Mouse (Mus musculus): ENCODE measurements at regions not wholly inside any gene's neighbourhood (a gene's known extent, or its start where the extent isn't known, plus 50 kb on each side); places are given as distances from the start of the nearest gene placed in this dataset.
"Not testable (repeated sequence)": the region's sequence is repeated elsewhere in the genome, so short reads cannot be mapped to it uniquely, and the experiment has no call there.

DNA sequence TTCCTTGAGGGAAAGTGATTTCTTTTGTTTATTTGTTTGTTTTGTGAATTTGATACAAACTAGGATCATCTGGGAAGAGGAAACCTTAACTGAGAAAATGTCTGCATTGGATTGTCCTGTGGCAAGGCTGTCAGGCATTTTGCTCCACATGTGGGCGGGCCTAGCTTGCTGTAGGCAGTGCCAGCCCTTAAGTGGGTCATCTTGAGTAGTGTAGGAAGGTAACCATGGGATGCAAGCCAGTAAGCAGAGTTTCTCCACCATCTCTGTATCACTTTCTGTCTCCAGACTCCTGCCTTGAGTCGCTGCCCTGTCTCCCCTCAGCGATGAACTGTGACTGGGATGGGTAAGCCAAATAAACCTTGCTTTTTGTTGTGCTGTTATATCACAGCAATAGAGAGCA, 87.8 kb downstream of the Otx2 start:
- Histone ChIP-seq H3K9me3 (ENCODE audit: control insufficient read depth, low read length) (no peaks in the 10 kb centered on the region), H3K27me3 (ENCODE audit: control insufficient read depth, insufficient read depth, low read length) (no peaks in the 10 kb centered on the region), H3K27ac (replicated peaks in 1 of 2; ENCODE audit: control insufficient read depth in 1 of 2, insufficient read depth in 1 of 2, low read depth in 2 of 2, low read length in 2 of 2) (no peak overlapping the region), H3K4me1 (ENCODE audit: control insufficient read depth in 2 of 2, insufficient read depth in 2 of 2, low read length in 2 of 2) (peaks cover 10 to 12% of the 10 kb centered on the region in 2 experiments; a peak in 3 of 4 replicates), H3K4me3 (ENCODE audit: control insufficient read depth in 1 of 2, insufficient read depth in 1 of 2, low read depth in 1 of 2, low read length in 2 of 2) (no peak overlapping the region), H3K4me2 (ENCODE audit: low read length) (no peak overlapping the region), H3K36me3 (ENCODE audit: control insufficient read depth, insufficient read depth, low read length) (no peaks in the 10 kb centered on the region), H3K9ac (ENCODE audit: low read length) (no peak overlapping the region)
- 89% methylated on average over 3 of the region's 3 CpGs for WGBS
- no peak for ATAC-seq (ENCODE audit: insufficient number of reproducible peaks, insufficient read depth, low FRiP score, low read depth)

DNA sequence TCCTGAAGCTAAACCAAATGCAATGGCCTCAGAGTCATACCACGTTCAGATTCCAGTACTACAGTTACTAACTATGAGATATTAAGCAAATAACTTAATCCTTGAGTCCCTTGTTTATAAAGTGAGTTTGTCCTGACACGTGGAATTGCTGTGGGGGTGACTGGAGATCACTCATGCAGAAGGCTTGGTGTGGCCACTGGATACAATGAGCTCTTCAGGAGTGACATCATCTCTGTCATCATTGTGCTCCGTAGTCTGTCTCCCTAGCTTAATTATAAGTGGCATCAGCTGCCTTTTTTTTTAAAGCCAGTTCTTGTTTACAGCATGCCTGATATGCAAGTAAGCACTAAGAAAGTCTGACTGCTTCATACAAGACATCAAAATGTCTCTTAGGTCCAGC, 89.0 kb downstream of the Otx2 start:
- Histone ChIP-seq H3K27me3 (ENCODE audit: control insufficient read depth, insufficient read depth, low read length) (no peaks in the 10 kb centered on the region), H3K36me3 (ENCODE audit: control insufficient read depth, insufficient read depth, low read length) (no peaks in the 10 kb centered on the region), H3K4me2 (ENCODE audit: low read length) (no peak overlapping the region), H3K27ac (replicated peaks in 1 of 2; ENCODE audit: control insufficient read depth in 1 of 2, insufficient read depth in 1 of 2, low read depth in 2 of 2, low read length in 2 of 2) (no peak overlapping the region), H3K9ac (ENCODE audit: low read length) (no peak overlapping the region), H3K9me3 (ENCODE audit: control insufficient read depth, low read length) (no peaks in the 10 kb centered on the region), H3K4me1 (ENCODE audit: control insufficient read depth in 2 of 2, insufficient read depth in 2 of 2, low read length in 2 of 2) (0 out of 4 replicates have a peak, but pooled peaks cover 0 to 2% of the 10 kb centered on the region in 2 experiments), H3K4me3 (ENCODE audit: control insufficient read depth in 1 of 2, insufficient read depth in 1 of 2, low read depth in 1 of 2, low read length in 2 of 2) (no peak overlapping the region)
- no peak for ATAC-seq (ENCODE audit: insufficient number of reproducible peaks, insufficient read depth, low FRiP score, low read depth)
- WGBS, result 57% methylated on average over 3 of the region's 3 CpGs

DNA sequence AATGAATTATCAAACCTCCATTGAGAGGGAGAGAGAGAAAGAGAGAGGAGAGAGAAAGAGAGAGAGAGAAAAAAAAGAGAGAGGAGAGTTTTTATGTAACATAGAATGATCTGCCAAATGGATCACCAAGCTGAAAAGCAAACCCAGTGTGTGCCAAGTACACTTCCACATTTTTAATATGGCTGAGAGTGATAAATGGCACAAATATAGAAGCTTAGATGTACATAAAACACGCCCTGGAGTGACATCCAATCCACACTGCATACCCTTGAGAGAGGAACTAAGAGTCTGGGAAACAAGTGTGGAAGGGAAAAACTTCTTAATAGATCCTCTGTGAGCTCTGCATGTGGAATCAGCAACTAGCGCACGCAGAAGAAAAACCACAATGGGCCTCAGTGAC, 90.1 kb downstream of the Otx2 start:
- Histone ChIP-seq H3K27ac (replicated peaks in 1 of 2; ENCODE audit: control insufficient read depth in 1 of 2, insufficient read depth in 1 of 2, low read depth in 2 of 2, low read length in 2 of 2) (no peak overlapping the region), H3K4me2 (ENCODE audit: low read length) (no peak overlapping the region), H3K9ac (ENCODE audit: low read length) (no peak overlapping the region), H3K4me1 (ENCODE audit: control insufficient read depth in 2 of 2, insufficient read depth in 2 of 2, low read length in 2 of 2) (no peaks in the 10 kb centered on the region), H3K4me3 (ENCODE audit: control insufficient read depth in 1 of 2, insufficient read depth in 1 of 2, low read depth in 1 of 2, low read length in 2 of 2) (no peak overlapping the region), H3K9me3 (ENCODE audit: control insufficient read depth, low read length) (no peaks in the 10 kb centered on the region), H3K27me3 (ENCODE audit: control insufficient read depth, insufficient read depth, low read length) (no peaks in the 10 kb centered on the region), H3K36me3 (ENCODE audit: control insufficient read depth, insufficient read depth, low read length) (no peaks in the 10 kb centered on the region)
- WGBS, result 86% methylated on average over 3 of the region's 3 CpGs
- no peak for ATAC-seq (ENCODE audit: insufficient number of reproducible peaks, insufficient read depth, low FRiP score, low read depth)

DNA sequence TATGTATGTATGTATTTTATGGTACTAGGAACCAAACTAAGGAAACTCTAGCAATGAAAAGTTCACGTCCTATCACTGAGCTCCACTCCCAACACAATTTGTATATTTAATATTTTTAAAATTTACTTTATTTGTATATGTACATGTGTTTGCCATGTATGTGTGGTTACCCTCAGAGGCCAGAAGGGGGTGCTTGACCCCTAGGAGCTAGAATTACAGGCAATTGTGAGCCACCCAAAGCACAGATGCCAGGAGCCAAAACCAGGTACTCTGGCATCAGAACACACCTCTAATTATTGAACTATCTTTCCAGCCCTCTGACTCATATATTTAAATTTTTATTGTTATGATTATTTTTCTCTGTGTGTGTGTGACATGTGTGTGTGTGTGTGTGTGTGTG, 91.5 kb downstream of the Otx2 start:
- 85% methylated on average over 1 of the region's 1 CpGs for WGBS
- Histone ChIP-seq H3K4me2 (ENCODE audit: low read length) (no peak overlapping the region), H3K27me3 (ENCODE audit: control insufficient read depth, insufficient read depth, low read length) (no peaks in the 10 kb centered on the region), H3K36me3 (ENCODE audit: control insufficient read depth, insufficient read depth, low read length) (no peaks in the 10 kb centered on the region), H3K27ac (replicated peaks in 1 of 2; ENCODE audit: control insufficient read depth in 1 of 2, insufficient read depth in 1 of 2, low read depth in 2 of 2, low read length in 2 of 2) (no peak overlapping the region), H3K9me3 (ENCODE audit: control insufficient read depth, low read length) (no peaks in the 10 kb centered on the region), H3K9ac (ENCODE audit: low read length) (no peak overlapping the region), H3K4me3 (ENCODE audit: control insufficient read depth in 1 of 2, insufficient read depth in 1 of 2, low read depth in 1 of 2, low read length in 2 of 2) (no peak overlapping the region), H3K4me1 (ENCODE audit: control insufficient read depth in 2 of 2, insufficient read depth in 2 of 2, low read length in 2 of 2) (no peaks in the 10 kb centered on the region)
- ATAC-seq (ENCODE audit: insufficient number of reproducible peaks, insufficient read depth, low FRiP score, low read depth), result no peak

DNA sequence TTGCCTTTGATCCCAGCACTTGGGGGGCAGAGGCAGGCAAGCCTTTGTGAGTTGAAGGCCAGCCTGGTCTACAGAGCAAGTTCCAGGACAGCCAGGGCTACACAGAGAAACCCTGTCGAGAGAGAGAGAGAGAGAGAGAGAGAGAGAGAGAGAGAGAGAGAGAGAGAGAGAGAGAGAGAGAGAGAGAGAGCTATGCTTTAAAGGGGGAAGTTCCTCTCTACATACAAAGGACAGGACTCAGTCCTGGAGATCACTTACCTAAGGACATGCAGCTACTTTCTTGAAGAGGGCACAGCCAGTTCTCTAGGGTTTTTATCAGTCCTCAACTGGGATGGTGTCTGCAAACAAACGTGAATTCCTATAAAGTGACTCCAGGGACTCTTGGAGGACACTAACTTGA, 92.3 kb downstream of the Otx2 start:
- not testable (repeated sequence) for ATAC-seq (ENCODE audit: insufficient number of reproducible peaks, insufficient read depth, low FRiP score, low read depth); H3K4me1 ChIP-seq (ENCODE audit: control insufficient read depth in 2 of 2, insufficient read depth in 2 of 2, low read length in 2 of 2); H3K9me3 ChIP-seq (ENCODE audit: control insufficient read depth, low read length); H3K36me3 ChIP-seq (ENCODE audit: control insufficient read depth, insufficient read depth, low read length); H3K27me3 ChIP-seq (ENCODE audit: control insufficient read depth, insufficient read depth, low read length); H3K4me2 ChIP-seq (ENCODE audit: low read length); H3K9ac ChIP-seq (ENCODE audit: low read length); H3K4me3 ChIP-seq (ENCODE audit: control insufficient read depth in 1 of 2, insufficient read depth in 1 of 2, low read depth in 1 of 2, low read length in 2 of 2); H3K27ac ChIP-seq (replicated peaks in 1 of 2; ENCODE audit: control insufficient read depth in 1 of 2, insufficient read depth in 1 of 2, low read depth in 2 of 2, low read length in 2 of 2)
- WGBS, result 20% methylated on average over 2 of the region's 2 CpGs

DNA sequence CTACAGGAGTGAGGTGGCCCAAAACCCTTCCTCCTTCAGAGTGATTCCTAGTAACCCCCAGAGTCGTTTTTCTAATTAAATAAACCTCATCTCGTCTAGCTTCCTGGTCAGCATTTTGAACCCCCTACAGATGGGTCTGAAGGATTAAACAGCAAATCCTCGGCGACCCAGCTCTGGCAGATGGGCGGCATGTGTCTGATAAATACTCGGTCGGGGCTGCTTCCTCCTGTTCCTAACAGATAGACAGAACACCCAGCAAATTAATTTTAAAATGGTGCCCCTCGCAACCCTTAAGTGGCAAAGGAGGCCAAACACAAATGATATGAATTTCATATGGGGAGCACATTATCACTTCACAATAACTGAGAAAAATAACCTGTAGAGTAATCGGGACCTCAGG, 93.2 kb downstream of the Otx2 start:
- no peak for ATAC-seq (ENCODE audit: insufficient number of reproducible peaks, insufficient read depth, low FRiP score, low read depth)
- Histone ChIP-seq H3K4me3 (ENCODE audit: control insufficient read depth in 1 of 2, insufficient read depth in 1 of 2, low read depth in 1 of 2, low read length in 2 of 2) (no peak overlapping the region), H3K9me3 (ENCODE audit: control insufficient read depth, low read length) (no peaks in the 10 kb centered on the region), H3K36me3 (ENCODE audit: control insufficient read depth, insufficient read depth, low read length) (no peaks in the 10 kb centered on the region), H3K27ac (replicated peaks in 1 of 2; ENCODE audit: control insufficient read depth in 1 of 2, insufficient read depth in 1 of 2, low read depth in 2 of 2, low read length in 2 of 2) (no peak overlapping the region), H3K4me2 (ENCODE audit: low read length) (no peak overlapping the region), H3K27me3 (ENCODE audit: control insufficient read depth, insufficient read depth, low read length) (no peaks in the 10 kb centered on the region), H3K9ac (ENCODE audit: low read length) (no peak overlapping the region), H3K4me1 (ENCODE audit: control insufficient read depth in 2 of 2, insufficient read depth in 2 of 2, low read length in 2 of 2) (no peaks in the 10 kb centered on the region)
- WGBS, result 29% methylated on average over 9 of the region's 9 CpGs

DNA sequence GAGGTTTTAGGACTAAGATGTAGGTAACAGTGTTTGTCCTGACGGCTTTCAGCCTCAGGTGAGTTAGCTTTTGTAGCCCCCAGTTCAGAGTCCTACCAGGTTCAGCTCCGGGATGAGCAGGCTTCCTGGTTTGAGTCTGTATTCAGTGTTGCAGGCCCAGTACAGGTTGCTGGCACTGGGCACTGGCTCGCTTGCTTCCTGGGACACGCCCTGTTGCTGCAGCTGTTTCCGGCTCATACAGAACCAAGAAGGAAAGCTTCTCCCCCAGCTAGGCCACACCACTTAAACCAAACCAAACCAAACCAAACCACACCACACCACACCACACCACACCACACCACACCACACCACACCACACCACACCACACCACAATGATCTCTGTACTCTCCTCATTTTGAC, 93.6 kb downstream of the Otx2 start:
- Histone ChIP-seq H3K4me1 (ENCODE audit: control insufficient read depth in 2 of 2, insufficient read depth in 2 of 2, low read length in 2 of 2) (no peaks in the 10 kb centered on the region), H3K4me3 (ENCODE audit: control insufficient read depth in 1 of 2, insufficient read depth in 1 of 2, low read depth in 1 of 2, low read length in 2 of 2) (no peak overlapping the region), H3K4me2 (ENCODE audit: low read length) (no peak overlapping the region), H3K27me3 (ENCODE audit: control insufficient read depth, insufficient read depth, low read length) (no peaks in the 10 kb centered on the region), H3K36me3 (ENCODE audit: control insufficient read depth, insufficient read depth, low read length) (no peaks in the 10 kb centered on the region), H3K27ac (replicated peaks in 1 of 2; ENCODE audit: control insufficient read depth in 1 of 2, insufficient read depth in 1 of 2, low read depth in 2 of 2, low read length in 2 of 2) (no peak overlapping the region), H3K9me3 (ENCODE audit: control insufficient read depth, low read length) (no peaks in the 10 kb centered on the region), H3K9ac (ENCODE audit: low read length) (no peak overlapping the region)
- no peak for ATAC-seq (ENCODE audit: insufficient number of reproducible peaks, insufficient read depth, low FRiP score, low read depth)
- 85% methylated on average over 5 of the region's 5 CpGs for WGBS

Data from heart, embryonic 14.5 days (tissue).